ENCODE assay signal across 23 mouse cellular contexts in the genomic region with DNA sequence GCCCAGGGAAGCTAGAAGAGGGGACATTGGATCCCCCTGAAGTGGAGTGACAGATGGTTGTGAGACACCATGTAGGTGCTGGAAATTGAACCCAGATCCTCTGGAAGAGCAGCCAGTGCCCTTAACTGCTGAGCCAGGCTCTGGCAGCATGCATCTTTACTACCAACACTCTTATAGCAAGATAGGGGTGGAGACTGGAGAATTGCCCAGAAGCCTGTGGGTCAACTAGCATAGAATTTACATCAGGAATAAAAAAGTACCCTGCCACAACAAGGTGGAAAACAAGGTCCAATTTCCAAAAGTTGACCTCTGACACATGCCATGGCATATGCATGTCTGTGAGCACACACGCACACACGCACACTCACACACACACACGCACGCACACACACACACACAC.
"Had no signal": no experiment of that assay in that cellular context is flagged by ENCODE, and none has a peak within 500 bp of the region (broad histone marks: within the 10 kb centered on the region; RNA-seq: fewer than 3 reads in every experiment).

No protein-coding gene starts in this region.

- H3K9ac ChIP-seq: limb, embryonic 12.5 days; limb, embryonic 15.5 days; midbrain, embryonic 13.5 days; neural tube, embryonic 13.5 days; stomach, embryonic 15.5 days had no signal

- H3K4me3 ChIP-seq: layer of hippocampus, adult 2 months; limb, embryonic 12.5 days; limb, embryonic 15.5 days; midbrain, embryonic 10.5 days; midbrain, embryonic 13.5 days; myocyte; neural tube, embryonic 13.5 days; stomach, embryonic 15.5 days had no signal

- H3K4me2 ChIP-seq: limb, embryonic 12.5 days; limb, embryonic 15.5 days; midbrain, embryonic 13.5 days; neural tube, embryonic 13.5 days; stomach, embryonic 15.5 days had no signal

- ATAC-seq: intestine, postnatal 0 days; midbrain, embryonic 13.5 days; midbrain, embryonic 16.5 days had no signal

- H3K27ac ChIP-seq: layer of hippocampus, adult 2 months; limb, embryonic 12.5 days; limb, embryonic 15.5 days; midbrain, embryonic 10.5 days; midbrain, embryonic 13.5 days; neural tube, embryonic 13.5 days; stomach, embryonic 15.5 days had no signal

- H3K27me3 ChIP-seq: limb, embryonic 15.5 days; stomach, embryonic 15.5 days had no signal

- H3K36me3 ChIP-seq: limb, embryonic 12.5 days; limb, embryonic 15.5 days; midbrain, embryonic 10.5 days; midbrain, embryonic 13.5 days; neural tube, embryonic 13.5 days; stomach, embryonic 15.5 days had no signal

- H3K9me3 ChIP-seq: limb, embryonic 12.5 days; limb, embryonic 15.5 days; midbrain, embryonic 10.5 days; midbrain, embryonic 13.5 days; neural tube, embryonic 13.5 days; stomach, embryonic 15.5 days had no signal

- DNase-seq: kidney, adult 2 months; kidney, postnatal 25 days; layer of hippocampus, postnatal 36 days; left cerebral cortex, postnatal 4 days; lung, adult 2 months; lung, postnatal 14 days; lung, postnatal 4 days; retina, postnatal 1 day; right cerebral cortex, postnatal 25 days; spleen, adult 18-20 months; thymus, adult 18-20 months; thymus, postnatal 14 days; thymus, postnatal 4 days had no signal

- H3K4me1 ChIP-seq: midbrain, embryonic 13.5 days; neural tube, embryonic 13.5 days; stomach, embryonic 15.5 days had no signal
